Mouse (Mus musculus) intestine, postnatal 0 days (tissue): ENCODE measurements at regions not wholly inside any gene's neighbourhood (a gene's known extent, or its start where the extent isn't known, plus 50 kb on each side); places are given as distances from the start of the nearest gene placed in this dataset.
A peak's percentile ranks its signal among the peaks of the same experiment; 100 is the strongest.
"Not testable (repeated sequence)": the region's sequence is repeated elsewhere in the genome, so short reads cannot be mapped to it uniquely, and the experiment has no call there.

Experiments used
- ATAC-seq: fragments of 200-750 bp; cut with Nextera tagmentation; 2 replicates; pipeline ENCODE4 v1.8.0; 2017; ENCODE audit warnings: mild to moderate bottlenecking, moderate TSS enrichment, moderate library complexity
- H3K27ac ChIP-seq: fragments of 300-500 bp; sonication (generic); 2 replicates; pipeline ENCODE4 v1.5.1; 2014; ENCODE audit warnings: mild to moderate bottlenecking, low read depth, low read length, moderate library complexity
- H3K27me3 ChIP-seq: fragments of 300-500 bp; sonication (generic); replicated peaks from 2 replicates; pipeline ENCODE4 v1.6.1; 2014; ENCODE audit warnings: low read length, mixed read lengths; ENCODE audit not compliant: control insufficient read depth, insufficient read depth
- H3K36me3 ChIP-seq: fragments of 300-500 bp; sonication (generic); 2 replicates; pipeline ENCODE4 v1.6.1; 2014; ENCODE audit warnings: mild to moderate bottlenecking, moderate library complexity; ENCODE audit not compliant: control insufficient read depth, insufficient read depth
- H3K4me1 ChIP-seq: fragments of 300-500 bp; sonication (generic); replicated peaks from 2 replicates; pipeline ENCODE4 v1.6.1; 2014; ENCODE audit warnings: antibody characterized with exemption, low read length, mixed read lengths; ENCODE audit not compliant: control insufficient read depth, insufficient read depth
- H3K4me2 ChIP-seq: fragments of 300-500 bp; sonication (generic); replicated peaks from 2 replicates; pipeline ENCODE4 v1.6.1; 2014; ENCODE audit warnings: low read depth, mild to moderate bottlenecking, moderate library complexity
- H3K4me3 ChIP-seq: fragments of 300-500 bp; sonication (generic); 2 replicates; pipeline ENCODE4 v1.5.1; 2014; ENCODE audit warnings: low read depth, low read length
- H3K9ac ChIP-seq: fragments of 300-500 bp; sonication (generic); 2 replicates; pipeline ENCODE4 v1.6.1; 2014; ENCODE audit warnings: mild to moderate bottlenecking, low read depth, low read length
- H3K9me3 ChIP-seq: fragments of 300-500 bp; sonication (generic); 2 replicates; pipeline ENCODE4 v1.6.1; 2016; ENCODE audit warnings: mixed run types; ENCODE audit not compliant: control insufficient read depth
- CTCF ChIP-seq: sonication (generic); IDR thresholded peaks from 2 replicates; pipeline ENCODE4 v1.5.1; 2016; ENCODE audit warnings: low read depth, mild to moderate bottlenecking, control low read depth, antibody characterized with exemption, moderate library complexity
- WGBS: fragments of 180-500 bp; shearing (Covaris S2); extraction: QIAGEN DNeasy Blood & Tissue Kit; methylation state at CpG from one replicate; pipeline ENCODE4 v1.1.7; 2014; 5-methylcytosine and 5-hydroxymethylcytosine counted together

DNA sequence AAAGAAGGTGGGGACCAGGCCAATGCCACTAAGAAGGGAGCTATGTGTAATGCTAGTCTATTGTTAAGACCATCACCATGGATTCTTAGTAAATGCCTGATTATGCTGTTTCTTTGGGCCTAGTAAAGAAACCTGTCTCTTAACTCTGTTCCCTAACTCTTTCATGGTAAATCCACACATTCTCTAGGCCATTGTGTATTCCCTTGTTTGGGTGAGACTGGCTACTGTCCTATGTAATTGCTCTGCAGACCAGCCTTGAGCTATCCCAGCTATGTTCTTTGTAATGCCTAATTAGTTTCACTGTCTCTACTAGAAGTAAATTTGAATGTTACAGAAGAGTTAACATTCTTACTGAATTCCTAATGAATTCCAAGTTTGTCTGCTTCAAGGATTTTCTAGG, 186.9 kb upstream of the Gm10750 start:
- H3K9ac ChIP-seq, result no peak overlapping the region
- H3K9me3 ChIP-seq, result no peaks in the 10 kb centered on the region
- H3K27me3 ChIP-seq, result no peaks in the 10 kb centered on the region
- H3K36me3 ChIP-seq, result no peaks in the 10 kb centered on the region
- no peak for TF ChIP-seq CTCF
- no peak overlapping the region for H3K4me3 ChIP-seq
- no peak for ATAC-seq
- H3K4me1 ChIP-seq, result no peaks in the 10 kb centered on the region
- H3K27ac ChIP-seq, result no peak overlapping the region
- no peak overlapping the region for H3K4me2 ChIP-seq

DNA sequence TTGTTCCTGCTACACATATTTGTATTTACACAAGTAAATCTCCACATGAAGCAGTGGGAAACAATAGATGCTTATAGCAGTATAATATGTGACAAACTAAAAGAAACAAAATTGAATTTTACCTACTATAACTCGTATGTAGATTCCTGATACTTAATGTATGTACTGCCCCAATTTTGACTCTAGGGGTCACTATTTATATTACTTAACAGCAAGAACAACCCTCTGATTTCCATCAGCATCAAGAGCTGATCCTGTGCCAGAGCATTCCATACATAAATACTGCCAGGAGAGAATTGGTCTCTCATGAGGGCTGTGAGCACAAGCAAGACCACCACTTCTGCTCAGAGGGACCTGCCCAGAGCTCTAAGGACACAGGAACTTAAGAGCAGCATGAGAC, 178.7 kb upstream of the Gm10750 start:
- no peak for ATAC-seq
- no peaks in the 10 kb centered on the region for H3K36me3 ChIP-seq
- no peaks in the 10 kb centered on the region for H3K4me1 ChIP-seq
- no peak overlapping the region for H3K27ac ChIP-seq
- H3K4me3 ChIP-seq, result no peak overlapping the region
- no peaks in the 10 kb centered on the region for H3K27me3 ChIP-seq
- TF ChIP-seq CTCF, result no peak
- no peak overlapping the region for H3K9ac ChIP-seq
- H3K9me3 ChIP-seq, result no peaks in the 10 kb centered on the region
- H3K4me2 ChIP-seq, result no peak overlapping the region
- WGBS, result 71% methylated on average over 1 of the region's 1 CpGs

DNA sequence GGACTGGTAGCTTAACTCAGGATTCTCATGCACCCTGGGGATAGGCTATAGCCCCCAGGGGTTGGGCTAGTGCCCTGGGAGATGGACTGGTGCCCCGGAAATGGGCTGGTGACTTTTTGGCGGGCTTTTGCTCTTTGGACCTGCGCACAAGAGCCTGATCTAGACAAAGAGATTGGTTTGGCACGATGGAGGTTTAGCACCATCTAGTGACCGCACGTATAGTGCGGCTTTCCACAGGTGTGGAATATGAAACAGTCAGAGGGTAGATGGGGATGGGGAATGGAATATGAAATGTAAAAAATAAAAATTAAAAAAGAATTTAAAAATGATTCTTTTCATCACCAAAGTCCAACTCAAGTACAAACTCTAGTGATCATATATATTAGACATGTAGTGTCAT, 141.4 kb upstream of the Gm10750 start:
- H3K4me3 ChIP-seq, H3K36me3 ChIP-seq, H3K27me3 ChIP-seq, H3K4me2 ChIP-seq, H3K27ac ChIP-seq, ATAC-seq, H3K9ac ChIP-seq, H3K9me3 ChIP-seq, H3K4me1 ChIP-seq: not testable (repeated sequence)
- peak; percentile 39 for TF ChIP-seq CTCF
- WGBS, result 29% methylated on average over 7 of the region's 7 CpGs

DNA sequence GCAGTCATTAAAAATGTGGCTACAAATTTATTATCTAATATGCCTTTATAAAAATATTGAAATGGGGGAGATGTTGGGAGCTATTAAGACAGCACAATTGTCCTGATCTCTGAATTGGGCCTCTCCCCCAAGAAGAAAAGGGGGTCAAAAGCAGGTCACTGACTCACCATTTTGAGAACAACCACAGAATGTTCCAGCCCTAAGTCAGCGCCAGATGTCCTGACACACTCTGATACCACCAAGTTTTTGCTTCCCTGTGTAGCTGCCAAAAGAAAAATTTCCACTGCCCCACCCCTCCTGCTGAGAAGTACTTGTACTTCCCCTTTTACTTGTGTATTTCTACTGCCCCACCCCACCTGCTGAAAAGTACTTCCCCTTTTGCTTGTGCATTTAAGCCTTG, 92.5 kb upstream of the Gm10750 start:
- ATAC-seq, H3K27ac ChIP-seq, H3K36me3 ChIP-seq, H3K4me1 ChIP-seq, H3K4me3 ChIP-seq, H3K9me3 ChIP-seq, H3K27me3 ChIP-seq, H3K9ac ChIP-seq, H3K4me2 ChIP-seq: not testable (repeated sequence)
- 74% methylated on average over 1 of the region's 1 CpGs for WGBS

DNA sequence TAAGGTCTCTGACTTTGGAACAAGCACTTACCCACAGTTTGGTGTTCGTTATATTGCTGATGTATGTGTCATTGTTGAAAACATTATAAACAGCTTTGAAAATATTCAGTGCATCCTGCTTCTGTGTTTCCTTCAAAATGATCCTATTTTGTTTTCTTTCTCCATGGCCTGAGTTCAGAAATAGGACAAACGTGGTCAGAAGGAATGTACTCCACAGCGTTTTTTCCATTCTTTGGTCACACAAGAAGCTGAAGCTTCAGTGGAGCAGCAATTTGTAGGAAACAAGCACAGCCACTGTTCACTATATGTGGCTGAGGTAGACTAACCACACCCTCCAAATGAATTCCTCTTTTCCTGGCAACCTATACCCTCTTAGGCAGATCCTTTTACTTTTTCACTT, 75.1 kb upstream of the Gm10750 start:
- no peaks in the 10 kb centered on the region for H3K27me3 ChIP-seq
- no peak for ATAC-seq
- 45% methylated on average over 3 of the region's 3 CpGs for WGBS

More for the DNA sequence above, 75.1 kb upstream of the Gm10750 start:
- no peaks in the 10 kb centered on the region for H3K36me3 ChIP-seq
- no peak overlapping the region for H3K4me3 ChIP-seq
- no peak overlapping the region for H3K4me2 ChIP-seq
- no peak for TF ChIP-seq CTCF
- H3K27ac ChIP-seq, result no peak overlapping the region
- no peaks in the 10 kb centered on the region for H3K9me3 ChIP-seq
- H3K9ac ChIP-seq, result no peak overlapping the region
- no peaks in the 10 kb centered on the region for H3K4me1 ChIP-seq
